Mouse (Mus musculus) cortical plate, adult 2 months (tissue): Measurements from ENCODE around the gene Guca1a. TPM values are rescaled to one million over a fixed set of nuclear protein-coding genes. Genes with fewer than 3 reads are reported as not detected.
"Not testable (repeated sequence)": the region's sequence is repeated elsewhere in the genome, so short reads cannot be mapped to it uniquely, and the experiment has no call there.

Experiments used
- H3K27ac ChIP-seq: fragments of 200-500 bp; 2 replicates; pipeline ENCODE4 v1.5.1; 2012; ENCODE audit warnings: low read length, control low read depth, inconsistent platforms; ENCODE audit not compliant: insufficient read depth
- H3K4me1 ChIP-seq: fragments of 200-500 bp; 2 replicates; pipeline ENCODE4 v1.6.1; 2011; ENCODE audit warnings: low read length; ENCODE audit not compliant: control insufficient read depth, insufficient read depth
- H3K4me3 ChIP-seq: fragments of 200-500 bp; 2 replicates; pipeline ENCODE4 v1.5.1; 2011; ENCODE audit warnings: mild to moderate bottlenecking, low read length, control low read depth; ENCODE audit not compliant: insufficient read depth
- CTCF ChIP-seq: fragments of 200-500 bp; IDR thresholded peaks from 2 replicates; pipeline ENCODE4 v1.5.1; 2011; ENCODE audit warnings: mild to moderate bottlenecking, control low read depth, low read length; ENCODE audit not compliant: insufficient read depth; ENCODE audit errors: extremely low read depth
- POLR2A ChIP-seq: fragments of 200-500 bp; IDR thresholded peaks from 2 replicates; pipeline ENCODE4 v1.6.1; 2011; ENCODE audit warnings: mild to moderate bottlenecking, low read length, control low read depth; ENCODE audit not compliant: insufficient read depth; ENCODE audit errors: extremely low read depth
- polyA plus RNA-seq: library from polyadenylated mRNA; depleted of rRNA; stranded (reverse); fragments of >200 nt; gene quantifications from 2 replicates; pipeline ENCODE4 v1.2.3, GENCODE M21; 2012

Gene Guca1a
- polyA plus RNA-seq, 1 experiment: 0.21 TPM

DNA sequence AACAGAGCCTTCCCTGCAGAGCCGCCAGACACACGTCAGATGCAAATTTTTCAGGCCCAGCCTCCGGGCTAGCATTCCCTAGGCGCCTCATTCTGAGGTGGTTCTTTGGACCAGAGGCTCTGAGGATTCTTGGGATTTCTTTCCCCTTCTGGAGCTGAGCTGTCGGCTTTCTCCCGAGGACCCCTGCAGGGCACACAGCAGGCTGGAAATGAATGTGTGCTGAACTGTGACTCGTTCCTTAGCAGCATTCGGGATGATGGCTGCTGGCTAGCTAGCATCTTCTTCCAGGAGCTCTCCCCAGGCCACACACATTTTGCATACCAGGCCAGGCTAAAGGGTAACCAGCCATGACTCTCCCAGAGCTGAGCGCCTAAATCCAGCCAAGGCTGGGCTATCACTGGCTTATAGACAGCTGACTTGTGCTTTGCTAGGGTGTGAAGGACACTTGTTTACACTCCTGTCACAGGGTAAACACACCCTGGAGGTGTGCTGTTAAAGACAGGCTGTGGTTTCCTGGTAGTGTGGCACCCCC lies 40.0 kb upstream of the Guca1a start:
- Histone ChIP-seq H3K4me1 (no peaks in the 10 kb centered on the region), H3K27ac (no peak overlapping the region), H3K4me3 (no peak overlapping the region)
- no peak for TF ChIP-seq POLR2A
- TF ChIP-seq CTCF: no peak

DNA sequence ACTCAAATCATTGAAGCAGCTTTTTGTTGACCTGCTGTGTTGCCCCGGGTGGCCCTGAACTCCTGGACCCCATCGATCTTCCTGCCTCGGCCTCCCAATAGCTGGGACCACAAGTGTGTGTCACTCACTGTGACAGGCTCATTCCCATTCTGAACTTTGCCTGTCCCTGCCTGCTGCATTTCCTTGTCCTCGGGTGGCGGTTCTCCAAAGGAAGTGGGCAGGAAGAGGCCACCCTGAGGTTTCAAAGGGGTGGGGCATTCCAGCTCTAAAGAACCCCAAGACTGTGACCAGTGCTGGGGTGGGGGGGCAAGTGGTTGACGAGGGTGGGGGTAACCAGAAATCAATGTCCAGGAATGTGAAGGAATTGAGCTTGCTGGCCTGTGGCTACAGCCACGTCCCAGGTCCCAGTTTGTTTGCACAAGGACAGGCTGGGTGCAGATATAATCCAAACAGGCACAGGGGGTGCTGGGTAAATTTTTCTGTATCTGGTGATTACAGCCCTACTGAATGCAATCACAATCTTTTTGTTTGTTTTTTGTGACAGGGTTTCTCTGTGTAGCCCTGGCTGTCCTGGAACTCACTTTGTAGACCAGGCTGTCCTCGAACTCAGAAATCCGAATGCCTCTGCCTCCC lies 39.1 kb upstream of the Guca1a start:
- H3K4me3 ChIP-seq: no peak overlapping the region
- H3K27ac ChIP-seq: no peak overlapping the region
- TF ChIP-seq CTCF (no peak), POLR2A (no peak)
- no peaks in the 10 kb centered on the region for H3K4me1 ChIP-seq

GRCm38 (mm10) chr17:47438611-47439010 lies 38.2 kb upstream of the Guca1a start:
- TF ChIP-seq CTCF: no peak
- no peak for TF ChIP-seq POLR2A
- H3K4me1 ChIP-seq: no peaks in the 10 kb centered on the region
- no peak overlapping the region for H3K4me3 ChIP-seq
- no peak overlapping the region for H3K27ac ChIP-seq

- TF ChIP-seq CTCF: no peak
- Histone ChIP-seq H3K4me1 (no peaks in the 10 kb centered on the region), H3K4me3 (peak within 1 kb of the TSS; percentile 29; the same call in 1 of the 2 replicates), H3K27ac (no peak within 1 kb of the TSS)
These were observed 36.6 kb upstream of the Guca1a start, which contains the start of gene 1700001C19Rik for GRCm38 (mm10) chr17:47436907-47437547. 1700001C19Rik (minus strand) TSS chr17:47437376.

- H3K27ac ChIP-seq: no peak within 1 kb of the TSS
These were observed 35.9 kb upstream of the Guca1a start, which contains the start of gene AI661453 for GRCm38 (mm10) chr17:47436156-47436906. AI661453 (plus strand) TSS chr17:47436615.

GRCm38 (mm10) chr17:47430815-47431214 lies 30.4 kb upstream of the Guca1a start:
- H3K4me1 ChIP-seq: no peaks in the 10 kb centered on the region
- H3K27ac ChIP-seq: no peak overlapping the region
- TF ChIP-seq POLR2A (no peak), CTCF (0 out of 2 replicates have a peak, but pooled peaks have one; percentile 1)
- H3K4me3 ChIP-seq: no peak overlapping the region

More at GRCm38 (mm10) chr17:47436156-47436906, 35.9 kb upstream of the Guca1a start, which contains the start of gene AI661453:
- no peaks in the 10 kb centered on the region for H3K4me1 ChIP-seq
- no peak for TF ChIP-seq CTCF
- TF ChIP-seq POLR2A: no peak
- peak within 1 kb of the TSS; percentile 29; the same call in 1 of the 2 replicates for H3K4me3 ChIP-seq

DNA sequence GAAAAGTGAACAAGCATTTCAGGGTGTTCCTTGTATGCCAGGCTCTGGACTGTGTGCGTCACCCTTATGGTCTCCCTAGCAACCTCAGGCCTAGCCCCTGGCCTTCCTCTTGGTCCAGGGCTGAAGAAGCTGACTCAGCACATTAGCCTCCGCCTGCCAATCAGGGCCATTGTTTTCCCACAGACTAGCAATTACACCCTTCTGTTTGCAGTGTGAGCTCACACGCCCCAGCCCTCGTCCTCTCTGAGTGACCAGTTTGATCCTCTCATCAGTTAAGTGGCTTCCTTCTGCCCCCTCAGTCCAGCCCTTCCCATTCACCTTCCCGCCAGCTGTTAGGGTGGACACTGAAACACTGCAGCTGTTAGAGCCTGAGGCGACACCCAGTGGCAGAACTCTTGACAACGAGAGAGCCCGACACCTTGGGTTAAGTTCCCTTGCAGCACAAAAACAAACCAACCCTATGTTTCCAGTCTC lies 28.5 kb upstream of the Guca1a start:
- H3K4me3 ChIP-seq: no peak overlapping the region
- TF ChIP-seq POLR2A (no peak), CTCF (no peak)

DNA sequence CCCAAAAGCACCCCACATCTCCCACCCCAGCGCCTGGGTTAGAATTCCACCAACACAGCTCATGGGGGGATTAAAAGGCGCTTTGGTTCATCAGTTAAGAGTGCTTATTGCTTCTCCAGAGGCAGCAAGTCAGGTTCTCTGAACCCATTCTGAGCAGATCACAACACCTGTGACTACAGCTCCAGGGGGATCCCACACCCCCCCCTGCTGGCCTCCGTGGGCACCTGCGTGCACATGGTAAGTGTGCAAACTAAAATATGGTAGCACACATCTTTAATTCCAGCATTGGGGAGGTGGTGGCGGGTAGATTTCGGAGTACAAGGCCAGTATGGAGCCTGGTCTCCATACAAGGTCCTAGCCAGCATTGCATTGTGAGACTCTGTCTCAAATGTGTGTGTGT lies 26.9 kb upstream of the Guca1a start:
- TF ChIP-seq CTCF (no peak), POLR2A (no peak)
- no peak overlapping the region for H3K27ac ChIP-seq
- no peaks in the 10 kb centered on the region for H3K4me1 ChIP-seq
- H3K4me3 ChIP-seq: no peak overlapping the region

More for the DNA sequence above, 28.5 kb upstream of the Guca1a start:
- no peak overlapping the region for H3K27ac ChIP-seq
- H3K4me1 ChIP-seq: no peaks in the 10 kb centered on the region

DNA sequence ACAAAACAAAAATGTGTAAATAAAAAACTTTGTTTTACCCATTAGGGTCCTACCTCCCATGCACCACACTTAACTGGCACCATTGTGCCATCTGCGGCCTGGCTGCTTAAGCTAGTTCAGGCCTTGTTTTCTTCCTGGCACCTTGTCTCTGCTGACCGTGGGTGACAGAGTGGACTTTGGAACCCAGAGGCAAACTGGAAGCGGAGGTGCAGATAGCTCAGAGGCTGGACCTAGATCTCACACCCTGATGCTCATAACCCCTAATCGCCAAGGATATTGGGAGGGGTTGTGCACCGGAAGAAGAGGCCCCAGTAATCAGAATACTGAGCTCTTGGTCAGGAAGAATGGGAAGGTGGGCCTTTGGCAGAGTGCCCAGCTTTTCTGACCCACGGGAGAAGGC lies 23.8 kb upstream of the Guca1a start:
- Histone ChIP-seq H3K4me1 (no peaks in the 10 kb centered on the region), H3K4me3 (no peak overlapping the region)
- no peak for TF ChIP-seq POLR2A
- no peak for TF ChIP-seq CTCF

GRCm38 (mm10) chr17:47422616-47423015 lies 22.2 kb upstream of the Guca1a start:
- H3K27ac ChIP-seq, H3K4me3 ChIP-seq, H3K4me1 ChIP-seq: not testable (repeated sequence)

More for the DNA sequence above, 23.8 kb upstream of the Guca1a start:
- H3K27ac ChIP-seq: no peak overlapping the region
